Mouse (Mus musculus) induced T-regulatory cell, adult 2 months (primary cell): ENCODE measurements around the gene Blvrb.

Experiments used
- DNase-seq: peaks from one replicate; pipeline ENCODE4 v3.0.0-alpha.2; 2012; ENCODE audit warnings: low read depth

Gene Blvrb

GRCm38 (mm10) chr7:27447419-27448286, at the start of gene Blvrb, which contains the start of gene Sptbn4:
TSS of gene Blvrb (plus strand) at chr7:27447978.
TSS of gene Sptbn4 (minus strand) at chr7:27447686.
- peak; percentile 99 for DNase-seq

- no peak for DNase-seq
Observed at GRCm38 (mm10) chr7:27400545-27400944, 47.2 kb upstream of the Blvrb start.

GRCm38 (mm10) chr7:27402675-27403074, 45.1 kb upstream of the Blvrb start:
- peak; percentile 72 for DNase-seq

GRCm38 (mm10) chr7:27404203-27404942, 43.4 kb upstream of the Blvrb start:
- DNase-seq, result no peak

- peak; percentile 56 for DNase-seq
Observed at GRCm38 (mm10) chr7:27406481-27406880, 41.3 kb upstream of the Blvrb start.

GRCm38 (mm10) chr7:27407816-27408215, 40.0 kb upstream of the Blvrb start:
- no peak for DNase-seq

- peak; percentile 60 for DNase-seq
Observed at GRCm38 (mm10) chr7:27408379-27409176, 39.2 kb upstream of the Blvrb start.

- DNase-seq, result no peak
Observed at GRCm38 (mm10) chr7:27417151-27417550, 30.6 kb upstream of the Blvrb start.

GRCm38 (mm10) chr7:27419101-27419500, 28.7 kb upstream of the Blvrb start:
- peak; percentile 67 for DNase-seq

- DNase-seq, result no peak
Observed at GRCm38 (mm10) chr7:27423556-27424326, 24.0 kb upstream of the Blvrb start.

- DNase-seq, result no peak
Observed at GRCm38 (mm10) chr7:27427387-27427786, 20.4 kb upstream of the Blvrb start.

GRCm38 (mm10) chr7:27428002-27428401, 19.8 kb upstream of the Blvrb start:
- no peak for DNase-seq

- DNase-seq, result peak; percentile 42
Observed at GRCm38 (mm10) chr7:27429135-27429534, 18.6 kb upstream of the Blvrb start.

- peak; percentile 32 for DNase-seq
Observed at GRCm38 (mm10) chr7:27433349-27433748, 14.4 kb upstream of the Blvrb start.

GRCm38 (mm10) chr7:27433794-27434193, 14.0 kb upstream of the Blvrb start:
- DNase-seq, result peak; percentile 29

- DNase-seq, result peak; percentile 79
Observed at GRCm38 (mm10) chr7:27437544-27437943, 10.2 kb upstream of the Blvrb start.

GRCm38 (mm10) chr7:27440014-27440413, 7.8 kb upstream of the Blvrb start:
- DNase-seq, result peak; percentile 50

GRCm38 (mm10) chr7:27446051-27446450, 1.7 kb upstream of the Blvrb start:
- DNase-seq, result no peak

GRCm38 (mm10) chr7:27446521-27447418, 1.0 kb upstream of the Blvrb start:
- DNase-seq, result peak; percentile 65
